Mouse (Mus musculus): Measurements from ENCODE around the gene Npas1. TPM values are rescaled to one million over a fixed set of nuclear protein-coding genes. Genes with fewer than 3 reads are reported as not detected.

The Npas1 gene
- total RNA-seq, 1 experiment from 2014 or later, result not detected

DNA sequence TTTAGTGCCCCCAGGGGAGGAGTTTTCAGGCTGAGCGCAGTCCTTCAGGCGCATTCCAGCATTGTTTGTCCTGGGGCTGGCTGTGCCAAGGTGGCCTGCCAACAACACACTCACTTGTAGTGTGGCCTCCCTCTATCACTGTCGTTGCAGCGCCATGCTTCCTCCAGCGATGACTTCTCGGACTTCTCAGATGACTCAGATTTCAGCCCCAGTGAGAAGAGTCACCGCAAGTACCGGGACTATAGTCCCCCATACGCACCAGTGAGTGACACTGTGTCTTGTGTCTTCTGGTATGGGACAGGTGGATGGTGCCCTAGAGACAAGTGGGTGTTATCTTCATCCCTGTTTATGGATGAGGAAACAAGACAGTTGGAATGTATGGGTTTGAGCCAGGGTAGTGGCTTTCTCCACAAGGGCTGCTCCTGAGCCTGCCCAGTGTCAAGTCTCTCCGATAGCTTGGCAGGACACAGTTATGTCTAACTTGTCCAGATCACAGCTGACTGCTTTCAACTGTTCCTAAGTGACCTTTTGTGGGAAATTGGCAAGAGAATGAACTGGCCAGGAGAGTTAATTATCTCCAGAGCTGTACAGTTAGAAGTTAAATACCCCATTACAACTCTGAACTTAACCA lies 60.3 kb downstream of the Npas1 start:
- peak; percentile 35 for DNase-seq

- DNase-seq, result no peak
These were observed 62.1 kb downstream of the Npas1 start for GRCm38 (mm10) chr7:16415426-16415825.

DNA sequence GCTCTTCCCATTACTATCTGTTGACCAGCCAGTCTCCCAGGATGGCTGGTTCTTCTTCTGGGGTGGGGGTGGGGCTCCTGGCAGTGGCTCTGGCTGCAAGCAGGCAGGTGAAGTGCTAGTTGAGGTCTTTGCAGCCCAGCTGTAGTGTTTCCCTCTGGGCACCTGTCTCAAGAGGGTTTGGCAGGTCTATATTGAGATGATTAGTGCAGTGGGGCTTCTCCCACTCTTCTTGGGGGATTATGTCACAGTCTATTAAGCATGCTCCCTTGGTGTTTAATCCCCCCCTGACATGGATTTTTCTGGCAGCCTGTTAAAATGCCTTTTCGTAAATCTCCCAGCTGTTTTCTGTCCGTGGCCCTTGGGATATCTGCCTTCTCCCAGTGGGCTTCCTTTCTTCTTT lies 64.6 kb downstream of the Npas1 start:
- DNase-seq, result no peak

GRCm38 (mm10) chr7:16412220-16412896 lies 65.2 kb downstream of the Npas1 start:
- DNase-seq, result no peak

GRCm38 (mm10) chr7:16411100-16411499 lies 66.4 kb downstream of the Npas1 start:
- DNase-seq, result no peak

- DNase-seq, result no peak
These were observed 70.5 kb downstream of the Npas1 start for GRCm38 (mm10) chr7:16406978-16407377.

Other genes with a start within 250 kb of the Npas1 start
- 0.24 TPM in 1 of 2 replicates, not detected in the other for gene C5ar2, start 233.6 kb downstream of the Npas1 start, total RNA-seq (2021)
- gene C5ar1, start 218.2 kb downstream of the Npas1 start, total RNA-seq (2021), result 2.0 and 3.2 TPM in 2 replicates
- 15.6 and 26.0 TPM in 2 replicates for gene Inafm1, start 204.1 kb downstream of the Npas1 start, total RNA-seq (2021)
- 83.5 and 93.6 TPM in 2 replicates for gene Ccdc9, start 190.9 kb downstream of the Npas1 start, total RNA-seq (2021)
- 6.8 and 11.5 TPM in 2 replicates for gene Bbc3, start 169.3 kb downstream of the Npas1 start, total RNA-seq (2021)
- 67.1 and 74.1 TPM in 2 replicates for gene Sae1, start 89.9 kb downstream of the Npas1 start, total RNA-seq (2021)
- 47.1 and 57.3 TPM in 2 replicates for gene Zc3h4, start 76.8 kb downstream of the Npas1 start, total RNA-seq (2021)
- 62.2 and 70.3 TPM in 2 replicates for gene Tmem160, start 24.9 kb downstream of the Npas1 start, total RNA-seq (2021)
- gene Arhgap35, start 137.3 kb upstream of the Npas1 start, total RNA-seq (2021), result 74.8 and 76.1 TPM in 2 replicates
- gene Ceacam15, start 198.0 kb upstream of the Npas1 start, total RNA-seq (2021), result not detected in 2 replicates
- gene Ceacam9, start 244.2 kb upstream of the Npas1 start, total RNA-seq (2021), result not detected in 2 replicates

All from adrenal gland, postnatal 25 days (tissue).